Comparison of ENCODE assay signal across 14 mouse cellular contexts in genomic region chr19:42068441-42069240, GRCm38 (mm10). TPM values are rescaled to one million over a fixed set of nuclear protein-coding genes. Genes with fewer than 3 reads are reported as not detected.
A peak's percentile ranks its signal among the peaks of the same experiment; 100 is the strongest.
DNase-seq lines count a peak whose midpoint lies in the region; ATAC-seq lines count a peak whose summit lies in the region.
"Had no signal": no experiment of that assay in that cellular context is flagged by ENCODE, and none has a peak within 500 bp of the region (broad histone marks: within the 10 kb centered on the region; RNA-seq: fewer than 3 reads in every experiment).

No protein-coding gene starts in this region.

- no peaks in the 10 kb centered on the region for H3K27me3 ChIP-seq in hindbrain, embryonic 15.5 days
- no peaks in the 10 kb centered on the region for H3K27me3 ChIP-seq in hindbrain, embryonic 14.5 days (ENCODE audit: control insufficient read depth, insufficient read depth, low read length)
- no peaks in the 10 kb centered on the region for H3K27me3 ChIP-seq in lung, embryonic 16.5 days (ENCODE audit: control insufficient read depth, insufficient read depth, low read depth, low read length)

- no peak overlapping the region for H3K27ac ChIP-seq in hindbrain, embryonic 15.5 days (replicated peaks)
- no peak overlapping the region for H3K27ac ChIP-seq in hindbrain, embryonic 14.5 days
- 0 out of 2 replicates have a peak overlapping the region, but pooled peaks have one; percentile 5 for H3K27ac ChIP-seq in lung, embryonic 16.5 days (ENCODE audit: low read length)

- no peak for DNase-seq in hindbrain, embryonic 14.5 days (ENCODE audit: low spot score)
- DNase-seq in MN1 (ENCODE audit: low spot score), result peak; percentile 50
- peak; percentile 28 for DNase-seq in heart, adult 8-10 months (ENCODE audit: low spot score)
- DNase-seq in frontal cortex, postnatal 25 days (ENCODE audit: low spot score in 2 of 2), result no peak
- DNase-seq in liver, result no peak
- no peak for DNase-seq in adrenal gland, adult 2 months
- DNase-seq: layer of hippocampus, adult 9-11 months; thymus, postnatal 36 days had no signal

- 83% methylated on average over 11 of the region's 11 CpGs for WGBS in hindbrain, embryonic 15.5 days
- WGBS in hindbrain, embryonic 14.5 days, result 83% methylated on average over 11 of the region's 11 CpGs
- WGBS in lung, embryonic 16.5 days, result 77% methylated on average over 11 of the region's 11 CpGs

- no peaks in the 10 kb centered on the region for H3K36me3 ChIP-seq in hindbrain, embryonic 15.5 days
- H3K36me3 ChIP-seq in hindbrain, embryonic 14.5 days (replicated peaks; ENCODE audit: control insufficient read depth, insufficient read depth), result 0 out of 2 replicates have a peak, but pooled peaks cover 2% of the 10 kb centered on the region
- H3K36me3 ChIP-seq in lung, embryonic 16.5 days (ENCODE audit: control insufficient read depth, insufficient read depth, low read length), result no peaks in the 10 kb centered on the region

- no peak overlapping the region for H3K9ac ChIP-seq in hindbrain, embryonic 15.5 days
- no peak overlapping the region for H3K9ac ChIP-seq in hindbrain, embryonic 14.5 days
- H3K9ac ChIP-seq in lung, embryonic 16.5 days (ENCODE audit: low read length), result no peak overlapping the region

- ATAC-seq in hindbrain, embryonic 15.5 days (ENCODE audit: low FRiP score, low read depth), result 0 out of 2 replicates have a peak, but pooled peaks have one; percentile 30
- no peak for ATAC-seq in hindbrain, embryonic 14.5 days (ENCODE audit: low FRiP score)
- ATAC-seq in lung, embryonic 16.5 days (ENCODE audit: low read depth), result peak; percentile 31; the same call in 1 of the 2 replicates
- ATAC-seq: intestine, postnatal 0 days had no signal

- H3K4me3 ChIP-seq in hindbrain, embryonic 15.5 days, result no peak overlapping the region
- no peak overlapping the region for H3K4me3 ChIP-seq in hindbrain, embryonic 14.5 days (replicated peaks; ENCODE audit: low read length)
- H3K4me3 ChIP-seq in lung, embryonic 16.5 days (ENCODE audit: low read length), result no peak overlapping the region

- no peaks in the 10 kb centered on the region for H3K9me3 ChIP-seq in hindbrain, embryonic 15.5 days
- H3K9me3 ChIP-seq in hindbrain, embryonic 14.5 days (ENCODE audit: control insufficient read depth, low read length), result no peaks in the 10 kb centered on the region
- no peaks in the 10 kb centered on the region for H3K9me3 ChIP-seq in lung, embryonic 16.5 days (ENCODE audit: control insufficient read depth, low read length)

- no peaks in the 10 kb centered on the region for H3K4me1 ChIP-seq in hindbrain, embryonic 15.5 days (replicated peaks)
- H3K4me1 ChIP-seq in hindbrain, embryonic 14.5 days (replicated peaks; ENCODE audit: control insufficient read depth, insufficient read depth, low read length), result no peaks in the 10 kb centered on the region
- H3K4me1 ChIP-seq in lung, embryonic 16.5 days (replicated peaks; ENCODE audit: control insufficient read depth, insufficient read depth, low read length), result no peaks in the 10 kb centered on the region

- peak overlapping the region; percentile 24; the same call in 1 of the 2 replicates for H3K4me2 ChIP-seq in hindbrain, embryonic 15.5 days
- no peak overlapping the region for H3K4me2 ChIP-seq in hindbrain, embryonic 14.5 days (replicated peaks)
- peak overlapping the region; percentile 29; the same call in 1 of the 2 replicates for H3K4me2 ChIP-seq in lung, embryonic 16.5 days (ENCODE audit: low read depth, low read length)
- H3K4me2 ChIP-seq: midbrain, embryonic 11.5 days had no signal

RNA-seq across cellular contexts. Expression of gene 4933411K16Rik, which starts 16.6 kb away (rescaled TPM):
- polyA plus RNA-seq in hindbrain, embryonic 15.5 days (2015; fragmentation: Nextera tagmentation; extraction: Ambion mirVana), result 0.12 and 0.14 TPM in 2 replicates
- not detected in 2 replicates for polyA plus RNA-seq in hindbrain, embryonic 14.5 days (2014; fragmentation: Nextera tagmentation; extraction: Ambion mirVana)
- total RNA-seq in heart, adult 8-10 months (2022), result under 1 TPM in 2 of 4 experiments, not detected in 2; 0.22 to 0.31 TPM
- not detected in 2 replicates for polyA plus RNA-seq in lung, embryonic 16.5 days (2015; fragmentation: Nextera tagmentation; extraction: Ambion mirVana)
- total RNA-seq in adrenal gland, adult 2 months (2021), result under 1 TPM; 0.55 to 0.75 TPM
- 0.09 and 0.12 TPM in 2 replicates for polyA plus RNA-seq in adrenal gland, adult 2 months (2012; rRNA removed)
- polyA plus RNA-seq: neural tube, embryonic 11.5 days had no signal

RNA-seq across cellular contexts. Expression of gene Morn4, which starts 17.5 kb away (rescaled TPM):
- polyA plus RNA-seq in hindbrain, embryonic 15.5 days (2015; fragmentation: Nextera tagmentation; extraction: Ambion mirVana), result 130 and 140 TPM in 2 replicates
- polyA plus RNA-seq in hindbrain, embryonic 14.5 days (2014; fragmentation: Nextera tagmentation; extraction: Ambion mirVana), result 117 and 128 TPM in 2 replicates
- total RNA-seq in heart, adult 8-10 months (2022), result 1 to 10 TPM; 2.2 to 4.0 (median 2.4) TPM
- polyA plus RNA-seq in lung, embryonic 16.5 days (2015; fragmentation: Nextera tagmentation; extraction: Ambion mirVana), result 16.5 and 18.5 TPM in 2 replicates
- 10 to 100 TPM in 1 of 2 experiments, 1 to 10 TPM in 1; 7.5 to 15.5 TPM for total RNA-seq in adrenal gland, adult 2 months (2021)
- polyA plus RNA-seq in adrenal gland, adult 2 months (2012; rRNA removed), result 10.6 and 13.0 TPM in 2 replicates

RNA-seq across cellular contexts. Expression of gene Pi4k2a, which starts 21.6 kb away (rescaled TPM):
- polyA plus RNA-seq in hindbrain, embryonic 15.5 days (2015; fragmentation: Nextera tagmentation; extraction: Ambion mirVana), result 29.5 and 33.5 TPM in 2 replicates
- polyA plus RNA-seq in hindbrain, embryonic 14.5 days (2014; fragmentation: Nextera tagmentation; extraction: Ambion mirVana), result 39.0 and 40.6 TPM in 2 replicates
- 10 to 100 TPM; 17.7 to 23.2 (median 22.2) TPM for total RNA-seq in heart, adult 8-10 months (2022)
- 7.5 and 8.4 TPM in 2 replicates for polyA plus RNA-seq in lung, embryonic 16.5 days (2015; fragmentation: Nextera tagmentation; extraction: Ambion mirVana)
- total RNA-seq in adrenal gland, adult 2 months (2021), result 10 to 100 TPM; 62.3 to 69.9 TPM
- polyA plus RNA-seq in adrenal gland, adult 2 months (2012; rRNA removed), result 43.7 and 44.5 TPM in 2 replicates

RNA-seq across cellular contexts. Expression of gene Hoga1, which starts 23.2 kb away (rescaled TPM):
- polyA plus RNA-seq in hindbrain, embryonic 15.5 days (2015; fragmentation: Nextera tagmentation; extraction: Ambion mirVana), result 1.6 and 1.8 TPM in 2 replicates
- polyA plus RNA-seq in hindbrain, embryonic 14.5 days (2014; fragmentation: Nextera tagmentation; extraction: Ambion mirVana), result 1.3 and 2.2 TPM in 2 replicates
- total RNA-seq in heart, adult 8-10 months (2022), result 1 to 10 TPM in 3 of 4 experiments, under 1 TPM in 1; 0.92 to 2.5 (median 1.5) TPM
- polyA plus RNA-seq in lung, embryonic 16.5 days (2015; fragmentation: Nextera tagmentation; extraction: Ambion mirVana), result 1.3 and 2.9 TPM in 2 replicates
- total RNA-seq in adrenal gland, adult 2 months (2021), result 1 to 10 TPM; 3.7 to 8.0 TPM
- 1.5 and 1.6 TPM in 2 replicates for polyA plus RNA-seq in adrenal gland, adult 2 months (2012; rRNA removed)

RNA-seq across cellular contexts. Expression of gene Ankrd2, which starts 32.8 kb away (rescaled TPM):
- polyA plus RNA-seq in hindbrain, embryonic 15.5 days (2015; fragmentation: Nextera tagmentation; extraction: Ambion mirVana), result 1.0 and 1.3 TPM in 2 replicates
- 0.82 and 1.2 TPM in 2 replicates for polyA plus RNA-seq in hindbrain, embryonic 14.5 days (2014; fragmentation: Nextera tagmentation; extraction: Ambion mirVana)
- under 1 TPM in 3 of 4 experiments, not detected in 1; 0.49 to 0.63 (median 0.53) TPM for total RNA-seq in heart, adult 8-10 months (2022)
- 0.28 and 0.84 TPM in 2 replicates for polyA plus RNA-seq in lung, embryonic 16.5 days (2015; fragmentation: Nextera tagmentation; extraction: Ambion mirVana)
- total RNA-seq in adrenal gland, adult 2 months (2021), result under 1 TPM; 0.35 to 0.61 TPM
- 0.16 and 0.27 TPM in 2 replicates for polyA plus RNA-seq in adrenal gland, adult 2 months (2012; rRNA removed)
- total RNA-seq: left cerebral cortex, postnatal 36 days had no signal
- polyA plus RNA-seq: midbrain, embryonic 11.5 days had no signal

Comparison
In these comparisons a context has a peak if more than half of its experiments do, and no peak if none do; other contexts are left out.
1. DNase-seq: peak in MN1 (single experiment) and heart, adult 8-10 months (single experiment); none in hindbrain, embryonic 14.5 days (single experiment), frontal cortex, postnatal 25 days (0 of 2), liver (single experiment) and adrenal gland, adult 2 months (single experiment).